Mouse (Mus musculus) heart, adult 11 months (tissue): ENCODE measurements around the gene Itpka.

Experiments used
- DNase-seq: peaks from one replicate; pipeline ENCODE4 v3.0.0; 2022

The Itpka gene

DNA sequence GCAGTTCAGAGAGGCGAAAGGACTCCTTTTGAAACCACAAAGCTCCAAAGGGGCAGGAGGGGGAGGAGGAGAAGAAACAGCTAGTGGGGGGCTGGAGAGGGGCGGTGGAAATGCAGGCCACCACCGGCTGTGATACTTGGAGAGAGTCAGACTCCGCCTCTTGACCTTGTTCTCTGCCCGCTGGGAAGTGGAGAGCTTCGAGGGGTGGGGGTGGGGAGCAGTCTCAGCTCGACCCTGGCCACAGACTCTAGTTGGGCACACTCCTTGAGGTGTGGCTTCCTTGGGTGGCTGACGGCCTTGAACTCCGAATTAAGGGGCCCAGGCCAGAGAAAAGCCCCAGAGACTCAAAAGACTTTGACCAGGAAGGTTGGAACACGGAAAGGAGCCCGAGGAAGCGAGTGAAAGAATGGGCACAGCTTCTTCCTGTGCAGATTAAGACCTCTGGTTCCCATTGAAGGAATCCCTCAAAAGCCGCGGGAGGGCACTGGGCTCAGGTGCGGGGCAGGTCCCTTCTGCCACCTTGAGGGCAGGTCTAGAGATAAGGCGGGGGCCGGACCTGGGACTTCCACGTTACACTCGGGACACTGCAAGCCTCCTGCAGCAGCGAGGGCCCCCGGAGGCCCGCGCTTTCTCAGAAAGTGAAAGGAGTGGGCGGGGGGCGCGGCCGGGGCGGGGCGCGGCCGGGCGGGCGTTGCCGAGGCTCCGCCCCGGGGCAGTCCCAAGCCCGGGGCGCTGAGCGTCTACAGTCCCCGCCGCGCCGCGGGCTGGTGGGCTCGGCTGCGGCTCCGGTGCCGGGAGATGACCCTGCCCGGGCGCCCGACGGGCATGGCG is at the start of gene Itpka:
Itpka (plus strand) TSS at position 757 of the 831 bp plus-strand sequence.
- peak; percentile 97 for DNase-seq

DNA sequence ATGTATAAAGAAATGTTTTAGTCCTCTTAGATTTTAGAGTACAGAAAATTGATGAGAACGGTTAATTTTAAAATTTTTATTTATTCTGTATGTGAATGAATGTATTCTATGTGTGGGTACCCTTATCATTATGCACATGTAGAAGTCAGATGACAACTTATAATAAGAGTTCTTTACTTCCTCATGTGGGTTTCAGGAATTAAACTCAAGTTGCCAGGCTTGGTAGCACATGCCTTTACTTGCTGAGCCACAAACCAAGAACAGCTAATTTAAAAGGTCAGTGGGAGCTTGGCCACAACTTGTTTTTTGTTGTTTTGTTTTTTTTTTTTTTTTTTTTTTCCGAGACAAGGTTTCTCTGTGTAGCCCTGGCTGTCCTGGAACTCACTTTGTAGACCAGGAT is 47.3 kb upstream of the Itpka start:
- no peak for DNase-seq

DNA sequence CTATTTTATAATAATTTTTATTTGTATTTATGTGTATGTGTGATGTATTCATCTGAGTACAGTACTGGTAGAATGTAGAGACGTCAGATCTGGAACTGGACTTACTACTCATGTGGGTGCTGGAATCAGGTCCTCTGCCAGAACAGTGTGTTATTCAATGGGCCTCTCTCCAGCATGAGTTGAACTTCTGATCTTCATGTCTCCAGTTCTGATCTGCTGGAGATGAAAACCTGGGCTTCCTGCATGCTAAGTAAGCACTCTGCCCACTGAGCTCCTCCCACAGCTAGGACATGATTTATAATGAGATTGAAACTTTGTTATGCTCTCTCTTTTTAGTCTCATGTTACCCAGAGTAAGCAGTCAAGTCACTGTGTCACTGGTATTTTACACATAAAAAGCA is 46.0 kb upstream of the Itpka start:
- DNase-seq: peak; percentile 33

DNA sequence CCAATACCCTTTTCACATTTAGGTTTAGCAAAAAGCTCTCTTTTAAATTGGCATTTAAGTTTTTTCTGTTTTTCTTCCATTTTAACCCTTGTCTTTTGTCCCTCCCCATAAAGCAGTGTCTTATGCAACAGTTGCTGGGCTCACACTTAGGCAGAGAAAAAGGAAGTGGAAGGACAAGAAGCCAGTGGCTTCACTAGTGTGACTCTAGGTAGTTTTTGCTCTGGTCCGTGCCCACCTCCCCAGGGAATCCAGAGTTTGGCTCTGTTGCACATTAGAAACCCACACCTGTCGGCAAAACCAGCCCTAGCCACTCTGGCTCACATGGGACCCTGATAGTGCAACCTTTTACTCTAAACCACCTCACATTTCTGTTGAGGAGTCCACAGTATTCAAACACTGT is 43.7 kb upstream of the Itpka start:
- peak; percentile 72 for DNase-seq

DNA sequence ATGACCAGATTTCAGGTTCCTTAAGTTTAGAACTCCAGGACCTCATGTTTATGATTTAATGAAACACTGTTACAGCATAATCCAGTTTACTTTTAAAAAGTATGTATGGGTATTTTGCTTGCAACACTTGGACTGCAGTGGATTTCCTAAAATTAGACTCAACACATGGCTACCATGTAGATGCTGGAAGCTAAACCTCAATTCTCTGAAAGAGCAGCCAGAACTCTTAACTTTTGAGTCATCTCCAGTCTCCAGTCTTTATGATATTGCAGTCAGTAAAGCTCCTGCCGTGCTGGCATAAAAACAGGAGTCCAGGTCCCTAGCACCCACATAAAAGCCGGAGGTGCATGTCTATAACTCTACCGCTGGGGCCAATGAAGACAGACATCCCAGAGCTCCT is 42.2 kb upstream of the Itpka start:
- DNase-seq: no peak

DNA sequence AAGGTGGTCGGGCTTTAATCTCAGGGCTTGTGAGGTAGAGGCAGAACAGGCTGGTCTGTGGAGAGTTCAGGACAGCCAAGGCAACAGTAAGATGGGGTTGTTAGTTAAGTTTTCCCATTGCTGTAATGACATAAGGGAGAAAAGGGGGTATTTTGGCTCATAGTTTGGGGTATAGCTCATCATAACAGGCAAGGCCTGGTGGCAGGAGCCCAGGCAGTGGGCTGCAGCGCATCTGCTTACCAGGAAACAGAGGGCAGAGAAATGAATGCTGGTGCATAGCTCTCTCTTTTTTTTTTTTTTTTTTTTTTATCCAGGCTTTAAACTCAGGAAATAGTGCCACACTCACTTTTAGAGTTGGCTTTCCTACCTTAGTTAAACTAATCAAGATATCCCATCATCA is 39.0 kb upstream of the Itpka start:
- DNase-seq: peak; percentile 79

DNA sequence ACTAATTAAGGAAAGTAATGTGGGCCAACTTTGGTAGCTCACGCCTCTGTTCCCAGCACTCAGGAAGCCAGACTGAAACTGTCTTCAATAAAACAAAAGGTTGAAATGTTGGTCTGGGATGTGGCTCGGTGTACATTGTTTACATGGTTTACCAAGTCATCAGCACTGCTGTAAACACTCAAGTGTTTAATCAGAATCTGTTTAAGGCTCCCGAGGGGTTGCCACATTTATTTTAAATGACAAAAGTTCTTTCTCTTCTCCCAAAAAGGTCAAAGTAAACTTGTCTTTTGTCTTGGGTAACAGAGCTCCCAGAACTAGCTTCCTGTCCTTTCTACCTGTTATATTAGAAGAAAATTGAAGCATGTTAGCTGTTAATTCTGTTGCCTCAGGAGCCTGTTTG is 34.5 kb upstream of the Itpka start:
- peak; percentile 16 for DNase-seq

DNA sequence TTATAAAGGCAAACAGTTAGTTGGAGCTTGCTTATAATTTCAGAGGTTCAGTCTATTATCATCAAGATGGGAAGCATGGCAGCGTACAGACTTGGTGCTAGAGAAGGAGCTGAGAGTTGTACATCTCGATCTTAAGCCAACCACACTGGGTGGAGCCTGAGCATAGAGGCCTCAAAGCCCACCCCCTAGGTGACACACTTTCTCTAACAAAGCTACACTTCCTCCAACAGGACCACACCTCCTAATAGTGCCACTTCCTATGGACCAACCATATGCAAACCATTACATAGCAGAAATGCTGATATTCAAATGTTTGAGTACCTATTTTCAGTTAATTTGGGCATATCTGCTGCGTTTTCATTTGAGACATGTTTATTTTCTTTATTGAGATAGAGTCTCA is 32.1 kb upstream of the Itpka start:
- DNase-seq: peak; percentile 75

DNA sequence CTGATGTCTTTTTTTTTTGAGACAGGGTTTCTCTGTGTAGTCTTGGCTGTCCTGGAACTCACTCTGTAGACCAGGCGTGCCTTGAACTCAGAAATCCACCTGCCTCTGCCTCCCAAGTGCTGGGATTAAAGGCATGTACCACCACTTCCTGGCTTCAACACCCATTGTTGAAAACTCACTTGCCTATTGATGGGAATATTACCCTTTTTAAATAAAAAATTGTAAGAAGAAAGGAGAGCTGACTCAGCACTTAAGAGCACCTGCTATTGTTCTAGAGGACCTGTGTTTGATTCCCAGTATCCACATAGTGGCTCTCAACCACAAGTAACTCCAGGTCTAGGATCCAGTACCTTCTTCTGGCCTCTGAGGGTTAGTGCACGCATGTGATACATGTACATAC is 26.3 kb upstream of the Itpka start:
- DNase-seq: peak; percentile 66

DNA sequence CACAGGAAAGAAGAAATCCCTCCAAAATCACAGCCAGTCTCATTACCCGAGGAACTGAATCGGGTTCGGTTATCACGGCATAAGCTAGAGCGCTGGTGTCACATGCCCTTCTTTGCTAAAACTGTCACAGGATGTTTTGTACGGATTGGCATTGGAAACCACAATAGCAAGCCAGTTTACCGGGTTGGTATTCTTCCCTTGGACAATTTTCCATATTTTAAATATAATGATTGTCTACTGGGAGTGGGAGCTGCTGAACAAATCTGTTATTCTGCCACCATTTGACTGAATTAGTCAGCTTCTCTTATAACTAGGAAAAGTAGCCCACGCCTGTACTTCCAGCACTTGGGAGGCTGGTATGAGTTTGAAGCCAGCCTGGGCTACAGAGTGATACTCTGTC is 21.1 kb upstream of the Itpka start:
- no peak for DNase-seq

DNA sequence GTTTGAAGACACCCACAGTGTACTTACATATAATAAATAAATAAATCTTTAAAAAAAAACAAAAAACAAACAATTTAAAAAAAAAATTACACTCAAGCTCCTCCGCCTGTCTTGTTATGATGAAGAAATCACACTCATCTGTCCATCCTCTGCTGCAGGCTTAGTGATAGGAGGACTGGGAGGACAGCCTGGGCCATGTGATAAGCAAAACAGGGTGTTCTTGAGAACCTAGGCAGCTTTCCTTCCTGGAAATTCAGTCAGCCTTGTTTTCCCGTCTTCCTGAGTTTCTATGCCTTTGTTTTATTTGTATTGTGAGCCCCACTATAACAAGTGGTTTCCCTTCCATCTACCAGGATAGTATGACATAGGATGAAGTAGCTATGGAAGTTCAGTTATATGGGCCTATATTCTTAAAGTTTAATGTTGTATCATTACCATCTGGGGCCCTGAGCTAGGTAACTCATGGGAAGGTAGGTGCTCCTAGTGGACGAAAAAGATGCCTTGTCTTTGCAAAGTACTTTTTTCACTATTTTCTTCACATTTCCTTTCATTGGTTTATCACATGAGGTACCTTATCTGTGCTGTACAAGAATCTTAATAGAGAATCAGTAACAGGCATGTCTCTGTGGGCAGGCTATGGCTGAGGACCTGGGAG is 14.2 kb upstream of the Itpka start:
- no peak for DNase-seq

DNA sequence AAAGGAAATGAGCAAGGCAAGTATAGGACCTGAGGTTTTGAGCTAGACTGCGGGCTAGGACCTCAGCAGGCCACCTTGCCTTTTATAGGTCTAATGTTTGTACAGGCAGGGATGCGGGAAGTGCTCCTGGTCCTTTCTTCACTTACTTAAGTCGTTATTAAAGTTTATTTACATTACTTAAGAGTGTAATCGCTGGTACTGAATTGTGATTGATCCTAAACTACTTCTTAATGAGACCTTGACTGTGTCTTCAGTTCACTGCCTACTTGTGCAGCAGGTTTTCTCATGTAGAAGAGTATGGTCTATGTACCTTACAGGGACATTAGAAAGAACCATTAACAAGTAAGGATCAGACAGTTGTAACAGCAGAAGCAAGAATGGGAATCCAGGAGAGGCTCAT is 11.4 kb upstream of the Itpka start:
- no peak for DNase-seq

DNA sequence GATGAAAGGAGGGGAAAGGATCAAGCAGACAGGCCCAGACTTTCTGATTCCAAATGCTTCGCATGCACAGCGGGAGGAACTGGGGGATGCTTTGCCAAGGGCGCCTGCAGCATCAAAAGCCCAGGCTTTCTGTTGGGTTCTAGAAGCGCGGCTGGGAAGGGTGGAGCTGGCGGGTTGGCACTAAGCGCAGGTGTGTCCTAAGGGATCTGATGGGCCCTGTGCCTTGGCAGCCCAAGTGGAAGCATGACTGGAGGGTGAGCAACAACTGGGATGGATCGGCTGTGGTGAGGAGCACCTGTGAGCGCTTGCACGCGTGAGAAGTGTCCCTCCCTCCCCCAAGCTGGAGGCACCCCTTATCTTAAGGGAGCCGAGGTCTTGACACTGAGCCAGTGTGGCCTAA is 5.0 kb upstream of the Itpka start:
- DNase-seq: peak; percentile 91

DNA sequence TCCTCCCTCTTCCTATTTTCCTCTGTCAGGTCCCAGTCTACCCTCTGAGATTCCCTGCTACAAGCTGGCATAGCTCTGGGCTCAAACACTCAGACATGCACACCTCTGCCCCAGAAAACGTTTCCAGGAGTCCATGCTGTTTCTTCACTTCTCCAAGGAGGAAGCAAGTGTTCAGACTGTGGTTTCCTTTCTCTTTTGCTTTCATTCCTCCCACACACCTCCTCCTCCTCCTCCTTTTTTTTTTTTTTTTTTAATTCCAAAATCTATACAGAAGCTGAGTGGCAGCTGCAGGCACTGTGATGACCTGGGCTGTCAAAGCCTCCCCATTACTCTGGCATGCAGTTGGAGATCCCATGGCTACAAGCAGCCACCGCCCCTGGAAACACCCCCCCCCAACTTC is 1.6 kb upstream of the Itpka start:
- DNase-seq: no peak

DNA sequence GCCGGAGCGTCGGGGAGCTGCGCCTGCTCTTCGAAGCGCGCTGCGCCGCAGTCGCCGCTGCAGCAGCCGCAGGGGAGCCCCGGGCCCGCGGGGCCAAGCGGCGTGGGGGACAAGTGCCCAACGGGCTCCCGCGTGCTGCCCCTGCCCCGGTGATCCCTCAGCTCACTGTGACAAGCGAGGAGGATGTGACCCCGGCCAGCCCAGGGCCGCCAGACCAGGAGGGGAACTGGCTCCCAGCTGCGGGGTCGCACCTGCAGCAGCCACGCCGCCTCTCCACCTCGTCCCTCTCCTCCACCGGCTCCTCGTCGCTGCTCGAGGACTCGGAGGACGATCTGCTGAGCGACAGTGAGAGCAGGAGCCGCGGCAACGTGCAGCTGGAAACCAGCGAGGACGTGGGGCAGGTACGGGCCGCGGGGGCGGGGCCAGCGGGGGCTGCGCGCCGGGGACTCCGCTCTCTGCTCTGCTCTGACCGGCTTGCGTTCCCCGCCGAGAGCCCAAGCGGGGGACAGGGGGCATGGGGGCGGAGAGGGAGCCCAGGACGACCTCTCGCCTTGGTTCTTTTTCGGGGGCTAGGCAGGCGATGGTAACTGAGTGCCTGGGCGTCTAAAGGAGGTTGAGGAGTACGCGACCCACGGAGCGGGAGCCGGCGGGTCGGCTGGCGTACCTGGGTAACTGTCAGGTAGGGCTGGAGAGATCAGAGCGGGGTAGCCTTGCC is 481 bp downstream of the Itpka start:
- peak; percentile 93 for DNase-seq

DNA sequence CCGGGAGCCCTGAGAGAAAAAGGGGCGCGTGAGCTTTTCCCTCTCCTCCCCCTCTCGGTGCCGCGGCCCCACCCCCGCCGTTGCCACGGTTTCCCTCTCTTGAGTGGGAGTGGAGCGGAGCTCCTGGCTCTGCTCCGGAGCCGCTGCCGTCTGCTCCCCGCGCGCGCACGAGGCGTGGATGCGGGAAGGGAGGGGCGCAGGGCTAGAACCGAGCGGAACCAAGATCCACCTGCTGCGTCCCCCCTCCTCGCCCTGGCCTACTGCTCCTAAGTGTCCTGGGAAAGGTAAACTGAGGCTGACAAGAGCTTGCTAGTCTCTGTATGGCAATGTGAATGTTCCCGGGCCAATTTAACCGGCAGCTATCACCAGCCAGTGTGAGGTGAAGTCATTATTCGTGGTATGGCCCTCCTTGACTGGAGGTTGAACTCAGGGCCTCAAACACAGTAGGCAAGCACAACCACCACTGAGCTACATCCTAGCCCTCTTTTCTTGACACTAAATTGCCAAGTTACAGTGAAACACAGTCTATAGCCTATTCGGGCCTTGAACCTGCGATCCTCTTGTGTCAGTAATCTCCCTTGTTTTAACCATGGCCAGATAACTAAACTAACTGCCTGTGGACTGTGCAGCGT is 1.2 kb downstream of the Itpka start:
- no peak for DNase-seq

DNA sequence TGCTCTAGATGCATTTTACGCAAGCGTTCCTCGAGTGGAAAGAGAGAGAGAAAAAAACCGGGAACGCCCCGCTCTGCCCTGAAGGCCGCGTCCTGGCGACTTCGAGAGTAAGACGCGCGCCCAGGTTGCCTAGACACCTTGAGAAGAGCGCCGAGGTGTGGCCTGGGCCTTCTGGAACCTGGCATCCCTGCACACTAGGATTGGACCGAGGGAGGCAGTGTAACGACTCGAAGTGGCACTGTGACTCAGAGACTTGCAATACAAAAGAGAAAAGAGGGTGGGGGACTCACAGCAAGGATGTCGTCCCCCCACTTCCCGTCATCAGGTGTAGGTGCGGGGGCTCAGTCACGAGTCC is 1.6 kb downstream of the Itpka start:
- peak; percentile 80 for DNase-seq

DNA sequence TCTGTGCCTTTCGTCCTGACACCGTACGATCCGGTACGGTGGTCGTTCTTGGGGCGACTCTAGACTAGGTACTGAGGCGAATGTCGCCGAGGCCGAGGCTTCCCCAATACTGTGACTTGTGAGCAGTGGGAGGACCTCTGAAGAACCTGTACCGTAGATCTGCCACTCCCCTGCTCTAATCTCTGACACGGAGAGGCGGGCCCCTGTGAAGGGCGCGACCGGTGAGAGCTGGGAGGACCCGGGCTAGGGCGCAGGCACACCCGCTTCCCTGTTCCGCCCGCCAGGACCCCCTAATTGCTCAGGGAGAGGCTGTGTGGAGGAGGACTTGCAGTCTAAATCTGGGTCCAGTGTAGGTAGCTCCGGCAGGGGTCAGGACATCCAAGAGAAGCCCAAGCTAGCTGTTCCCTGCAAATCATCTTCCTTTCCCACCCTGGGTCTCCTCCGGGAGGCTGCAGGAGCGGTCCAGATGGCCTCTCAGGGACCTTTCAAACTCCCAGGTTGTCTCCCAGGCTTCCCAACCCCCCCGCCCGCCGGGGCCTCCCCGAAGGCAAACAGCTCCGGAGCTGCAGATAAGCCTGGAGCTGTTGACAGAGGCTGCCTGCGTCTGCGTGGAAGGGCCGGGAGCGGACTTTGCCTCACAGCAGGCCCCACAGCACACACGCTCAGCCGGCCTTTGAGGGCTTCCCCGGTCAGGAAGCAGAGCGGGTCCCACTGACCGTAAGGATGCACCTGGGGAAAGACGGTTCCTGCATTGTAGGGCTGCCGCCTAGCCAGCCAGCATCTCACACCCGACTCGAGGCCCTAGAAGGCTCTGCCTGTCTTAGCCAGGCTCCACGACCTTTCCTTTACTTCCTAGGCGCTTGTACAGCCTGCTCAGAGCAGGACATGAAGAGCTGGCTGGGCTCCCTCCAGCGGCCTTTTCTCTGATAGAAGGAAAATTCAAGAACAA is 2.3 kb downstream of the Itpka start:
- DNase-seq: peak; percentile 92

DNA sequence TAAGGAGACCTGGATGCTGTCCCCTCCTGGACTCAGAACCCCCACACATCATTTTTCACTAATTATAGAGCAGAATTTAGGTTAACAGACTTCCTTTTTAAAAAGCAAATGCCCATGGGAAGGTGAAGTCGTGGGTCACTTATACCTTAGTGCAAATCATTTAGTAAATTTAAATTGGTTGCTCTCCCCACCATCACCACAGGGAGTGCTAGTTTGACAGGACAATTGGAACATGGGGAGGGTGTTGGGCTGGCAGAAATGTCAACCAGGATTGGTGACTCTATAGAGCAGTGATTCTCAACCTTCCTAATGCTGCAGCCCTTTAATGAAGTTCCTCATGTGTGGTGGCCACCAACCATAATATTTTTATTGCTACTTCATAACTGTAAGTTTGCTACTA is 3.1 kb downstream of the Itpka start:
- DNase-seq: peak; percentile 84

DNA sequence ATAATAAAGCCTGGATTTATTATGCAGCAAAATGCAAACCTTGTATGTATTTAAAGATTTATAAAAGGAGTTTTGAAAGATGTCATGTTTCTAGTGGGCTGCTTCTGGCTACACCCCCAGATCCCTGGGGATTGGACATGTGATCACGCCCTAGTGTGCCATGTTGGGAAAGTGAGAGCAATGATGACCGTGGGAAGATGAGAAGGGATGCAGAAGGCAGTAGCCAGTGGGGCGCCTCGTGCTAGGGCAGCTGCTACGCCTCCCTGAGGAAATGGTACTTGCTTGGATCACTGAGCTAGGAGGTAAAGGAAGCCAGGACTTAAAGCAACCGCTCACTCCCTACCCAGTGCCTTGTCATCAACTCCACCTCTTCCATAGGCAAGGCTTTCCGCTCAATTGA is 5.4 kb downstream of the Itpka start:
- peak; percentile 81 for DNase-seq

DNA sequence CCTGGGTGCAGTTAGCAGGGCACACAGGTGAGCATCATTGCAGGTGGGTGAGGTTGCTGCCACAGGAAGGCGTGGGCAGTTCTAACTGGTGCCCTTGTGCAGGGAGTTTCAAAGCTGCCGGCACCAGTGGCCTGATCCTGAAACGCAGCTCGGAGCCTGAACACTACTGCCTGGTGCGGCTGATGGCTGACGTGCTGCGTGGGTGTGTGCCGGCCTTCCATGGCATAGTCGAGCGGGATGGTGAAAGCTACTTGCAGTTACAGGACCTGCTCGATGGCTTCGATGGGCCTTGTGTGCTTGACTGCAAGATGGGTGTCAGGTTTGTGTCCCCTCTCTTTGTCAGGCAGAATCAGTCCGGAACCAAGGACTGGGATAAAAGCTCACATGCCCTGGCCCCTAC is 7.1 kb downstream of the Itpka start:
- no peak for DNase-seq

DNA sequence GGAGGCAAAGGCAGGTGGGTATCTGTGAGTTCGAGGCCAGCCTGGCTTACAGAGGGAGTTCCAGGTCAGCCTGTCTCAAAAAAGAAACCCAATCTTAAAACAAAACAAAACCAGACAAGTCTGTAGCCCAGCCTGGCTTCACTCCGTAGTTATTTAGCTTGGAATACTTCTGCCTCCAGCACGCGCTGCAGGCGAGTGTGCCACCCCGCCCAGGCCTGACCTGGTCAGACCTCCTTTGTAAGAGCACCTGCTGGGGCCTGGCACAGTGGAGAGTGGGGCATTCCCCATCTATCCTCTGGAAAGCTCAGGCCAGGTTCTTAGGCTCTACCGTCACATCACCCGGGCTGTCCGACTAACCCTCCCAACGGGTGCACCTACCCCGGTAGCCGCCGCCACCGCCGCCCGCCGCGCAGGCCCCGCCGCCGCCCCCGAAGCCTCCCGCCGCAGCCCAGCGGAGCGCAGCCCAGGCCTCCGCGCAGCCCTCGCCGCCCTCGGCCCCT is 15.5 kb downstream of the Itpka start:
- no peak for DNase-seq
